Mouse (Mus musculus) CD4-positive naive resting alpha-beta T cell, adult 57 days (primary cell): Measurements from ENCODE around the gene Tspear. TPM values are rescaled to one million over a fixed set of nuclear protein-coding genes. Genes with fewer than 3 reads are reported as not detected.

Source experiments
- total RNA-seq: library from RNA; stranded (reverse); gene quantifications from one replicate; pipeline ENCODE4 v1.2.4, GENCODE M21; 2023

Tspear gene
- total RNA-seq, 1 experiment from 2014 or later: 0.44 TPM

DNA sequence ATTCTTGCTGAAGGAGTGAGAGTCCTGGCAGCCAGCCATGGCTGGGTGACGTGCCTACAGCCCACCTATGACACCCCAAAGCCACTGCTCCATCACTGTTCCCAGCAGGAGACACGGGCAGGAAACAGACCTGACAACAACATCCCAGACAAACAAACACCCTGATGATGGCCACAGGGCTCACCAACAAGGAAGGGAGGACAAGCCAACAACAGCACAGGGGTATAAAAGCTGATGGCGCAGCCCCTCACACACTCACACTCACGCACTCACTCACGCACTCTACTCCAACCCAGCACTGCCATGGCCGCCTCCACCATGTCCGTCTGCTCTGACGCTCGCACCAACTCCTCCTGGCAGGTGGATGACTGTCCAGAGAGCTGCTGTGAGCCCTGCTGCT lies 166.2 kb downstream of the Tspear start, which contains the start of gene Gm10318:
Gene Gm10318 (plus strand): TSS at position 301 of the 400 bp plus-strand sequence.

DNA sequence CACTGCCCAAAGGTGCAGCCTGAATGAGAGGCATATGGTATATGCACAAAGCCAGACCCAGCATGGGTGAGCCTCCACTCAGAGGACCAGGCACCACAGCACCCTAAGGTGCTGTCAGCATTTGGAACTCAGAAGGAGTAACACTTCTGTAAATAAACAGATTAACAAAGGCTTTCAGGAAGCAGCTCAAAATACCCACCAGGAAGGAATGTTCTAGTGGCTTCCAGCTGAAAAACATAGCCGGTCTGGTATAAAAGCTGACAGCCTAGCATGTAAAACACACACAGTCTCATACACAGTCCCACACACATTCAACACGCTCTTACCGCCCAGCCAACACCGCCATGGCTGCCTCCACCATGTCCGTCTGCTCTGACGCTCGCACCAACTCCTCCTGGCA lies 175.3 kb downstream of the Tspear start, which contains the start of gene Gm3285:
Gene Gm3285 (plus strand): TSS at position 301 of the 400 bp plus-strand sequence.

DNA sequence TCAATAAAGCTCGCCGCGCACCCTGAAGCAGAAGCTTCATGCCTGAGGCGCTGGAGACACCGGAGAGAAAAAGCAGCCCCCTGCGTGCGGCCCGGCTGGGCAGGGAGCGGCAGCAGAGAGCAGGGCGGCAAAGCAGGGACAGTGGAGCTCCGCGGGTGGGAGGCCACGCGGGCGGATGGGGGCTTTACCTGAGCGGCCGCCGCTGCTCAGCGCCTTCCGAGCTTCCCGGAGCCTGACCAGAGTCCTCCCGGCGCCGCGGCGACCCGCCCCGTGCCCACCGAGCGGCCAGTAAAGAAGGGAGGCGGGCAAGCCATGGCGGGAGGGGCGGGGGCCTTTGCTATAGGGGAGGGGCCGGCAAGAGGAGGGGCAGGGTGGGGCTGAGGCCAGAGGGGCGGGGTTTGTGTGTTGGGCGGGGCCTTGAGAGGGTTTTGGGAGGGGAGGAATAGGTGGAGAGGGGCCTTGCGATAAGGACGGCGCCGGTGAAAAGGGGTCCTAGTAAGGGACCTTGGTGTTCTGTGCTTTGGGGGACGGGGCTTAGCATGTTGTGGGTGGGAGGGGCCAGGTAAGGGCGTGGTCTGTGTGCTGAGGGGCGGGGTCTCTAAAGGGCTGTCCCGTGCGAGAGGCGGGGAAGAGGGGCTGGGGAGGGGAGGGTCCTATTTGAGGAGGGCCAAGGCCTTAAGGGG lies 216.0 kb downstream of the Tspear start, which contains the start of gene Lrrc3:
Gene Lrrc3 (minus strand): TSS at position 326 of the 683 bp plus-strand sequence.

Other genes starting within 250 kb of the Tspear start
- 23.2 TPM for gene Fam207a, start 170.8 kb upstream of the Tspear start, total RNA-seq
- gene Itgb2, start 156.3 kb upstream of the Tspear start, total RNA-seq: 254 TPM
- 109 TPM for gene Pttg1ip, start 104.8 kb upstream of the Tspear start, total RNA-seq
- 61.4 TPM for gene Sumo3, start 80.5 kb upstream of the Tspear start, total RNA-seq
- gene Gm49325, start 80.4 kb upstream of the Tspear start, total RNA-seq: not detected
- gene Ube2g2, start 64.3 kb upstream of the Tspear start, total RNA-seq: 36.8 TPM
- not detected for gene Gm19402, start 4.2 kb downstream of the Tspear start, total RNA-seq
- gene Gm9508, start 10.7 kb downstream of the Tspear start, total RNA-seq: not detected
- gene Gm10272, start 20.1 kb downstream of the Tspear start, total RNA-seq: not detected
- not detected for gene Gm10024, start 24.9 kb downstream of the Tspear start, total RNA-seq
- not detected for gene Gm10142, start 29.2 kb downstream of the Tspear start, total RNA-seq
- not detected for gene Krtap12-1, start 34.0 kb downstream of the Tspear start, total RNA-seq
- not detected for gene Gm10100, start 39.9 kb downstream of the Tspear start, total RNA-seq
- not detected for gene Gm18596, start 56.1 kb downstream of the Tspear start, total RNA-seq
- gene Gm9736, start 64.8 kb downstream of the Tspear start, total RNA-seq: not detected
- gene Gm3233, start 73.1 kb downstream of the Tspear start, total RNA-seq: not detected
- not detected for gene Gm3238, start 84.8 kb downstream of the Tspear start, total RNA-seq
- not detected for gene Gm7138, start 90.4 kb downstream of the Tspear start, total RNA-seq
- not detected for gene Gm3250, start 96.0 kb downstream of the Tspear start, total RNA-seq
- gene Gm7137, start 101.6 kb downstream of the Tspear start, total RNA-seq: not detected
- gene Gm9639, start 108.5 kb downstream of the Tspear start, total RNA-seq: not detected
- not detected for gene Gm19668, start 112.6 kb downstream of the Tspear start, total RNA-seq
- not detected for gene Gm9507, start 125.3 kb downstream of the Tspear start, total RNA-seq
- gene Gm2696, start 128.1 kb downstream of the Tspear start, total RNA-seq: not detected
- not detected for gene Krtap10-4, start 140.5 kb downstream of the Tspear start, total RNA-seq
- gene Krtap10-10, start 149.4 kb downstream of the Tspear start, total RNA-seq: not detected
- gene Gm36176, start 160.2 kb downstream of the Tspear start, total RNA-seq: not detected
- not detected for gene Gm10318, start 166.3 kb downstream of the Tspear start, total RNA-seq
- gene Gm3285, start 175.4 kb downstream of the Tspear start, total RNA-seq: not detected
- not detected for gene Lrrc3, start 216.0 kb downstream of the Tspear start, total RNA-seq